Mouse (Mus musculus): ENCODE data around the gene Scg5.

Gene Scg5

GRCm38 (mm10) chr2:113828943-113829882 is at the start of gene Scg5:
TSS of gene Scg5 (minus strand) at chr2:113829121.
- peak; percentile 93 for DNase-seq

- DNase-seq = no peak
Measured at GRCm38 (mm10) chr2:113870115-113870514, 41.2 kb upstream of the Scg5 start.

GRCm38 (mm10) chr2:113868404-113868803 is 39.5 kb upstream of the Scg5 start:
- DNase-seq = no peak

GRCm38 (mm10) chr2:113866155-113866554 is 37.2 kb upstream of the Scg5 start:
- DNase-seq = peak; percentile 20

DNA sequence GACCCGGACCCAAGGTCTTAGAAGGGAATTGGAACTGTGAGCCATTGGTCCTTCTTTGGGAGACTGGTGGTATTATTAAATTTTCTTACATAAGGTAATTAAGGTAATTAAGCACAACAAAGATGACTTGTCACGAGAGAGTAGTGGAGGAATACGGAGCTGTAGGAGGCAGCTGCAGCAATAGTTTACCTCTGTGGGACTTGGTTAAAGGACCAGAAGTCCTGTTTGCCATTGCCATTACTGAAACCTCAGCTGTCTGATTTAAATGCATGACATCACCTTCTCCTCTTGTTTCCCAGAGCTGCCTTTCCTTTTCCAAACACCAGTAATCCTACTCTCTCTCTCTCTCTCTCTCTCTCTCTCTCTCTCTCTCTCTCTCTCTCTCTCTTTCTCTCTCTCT is 20.2 kb upstream of the Scg5 start:
- peak; percentile 37 for DNase-seq

GRCm38 (mm10) chr2:113848245-113849121 is 19.6 kb upstream of the Scg5 start, which contains the start of gene Arhgap11a:
TSS of gene Arhgap11a (minus strand) at chr2:113848661.
- peak; percentile 96 for DNase-seq

- no peak for DNase-seq
Measured at GRCm38 (mm10) chr2:113847678-113848244, 18.8 kb upstream of the Scg5 start.

DNA sequence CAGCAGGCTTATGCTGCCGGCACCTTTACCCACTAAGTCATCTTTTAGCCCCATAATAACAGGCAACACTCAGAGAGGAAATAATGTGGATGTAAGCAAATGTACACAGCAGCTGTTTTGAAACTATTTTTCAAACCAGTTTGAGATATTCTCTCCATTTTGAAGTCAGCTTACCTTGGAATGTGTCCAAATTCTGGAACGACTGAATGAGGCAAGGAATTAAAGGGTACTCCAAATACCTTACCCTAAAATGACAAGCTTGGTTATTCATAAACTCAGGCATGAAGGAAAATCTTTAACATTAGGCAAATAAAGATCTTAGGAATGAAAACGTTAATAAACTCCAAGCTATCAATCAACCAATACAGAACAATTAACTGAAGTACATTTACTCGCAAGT is 16.2 kb upstream of the Scg5 start:
- no peak for DNase-seq

DNA sequence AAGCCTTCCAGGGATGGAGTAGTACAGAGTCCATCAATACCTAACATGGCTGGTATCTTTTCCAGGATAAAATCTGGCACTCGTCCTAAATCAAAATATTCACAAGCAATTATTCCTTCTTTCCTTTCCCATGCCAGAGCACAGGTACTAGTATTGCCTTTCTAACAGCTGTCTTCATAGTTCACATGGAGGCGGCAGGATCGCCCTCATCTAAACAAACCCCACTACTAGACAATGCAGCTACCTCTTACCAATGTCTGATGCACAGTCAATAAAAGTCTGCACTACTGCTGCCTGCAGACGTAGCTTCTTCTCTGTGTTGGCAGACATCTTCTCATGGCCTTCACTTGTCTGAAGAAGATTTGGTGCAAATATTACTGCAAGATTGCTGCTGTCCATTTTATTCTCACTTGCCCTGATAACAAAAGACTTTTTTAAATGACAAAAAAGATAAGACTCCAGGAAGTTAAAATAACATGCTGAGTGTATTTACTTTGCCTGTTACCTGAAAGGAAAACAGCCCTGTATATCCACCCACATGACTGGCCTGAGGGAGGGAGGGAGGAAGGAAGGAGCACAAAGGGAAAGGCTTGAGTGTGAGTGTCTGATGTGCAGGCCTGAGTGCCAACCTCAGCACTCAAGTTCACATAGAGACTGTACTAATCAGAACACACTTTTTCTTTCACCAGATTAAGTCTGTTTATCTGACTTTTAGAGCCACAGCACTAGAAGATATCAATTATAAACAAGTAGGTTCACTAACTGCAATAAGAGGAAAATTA is 12.9 kb upstream of the Scg5 start:
- no peak for DNase-seq

- no peak for DNase-seq
Measured at GRCm38 (mm10) chr2:113839488-113839887, 10.6 kb upstream of the Scg5 start.

GRCm38 (mm10) chr2:113835219-113835618 is 6.3 kb upstream of the Scg5 start:
- no peak for DNase-seq

GRCm38 (mm10) chr2:113828086-113828942 is 607 bp downstream of the Scg5 start:
- DNase-seq = peak; percentile 17

GRCm38 (mm10) chr2:113823909-113824308 is 5.0 kb downstream of the Scg5 start:
- peak; percentile 74 for DNase-seq

DNA sequence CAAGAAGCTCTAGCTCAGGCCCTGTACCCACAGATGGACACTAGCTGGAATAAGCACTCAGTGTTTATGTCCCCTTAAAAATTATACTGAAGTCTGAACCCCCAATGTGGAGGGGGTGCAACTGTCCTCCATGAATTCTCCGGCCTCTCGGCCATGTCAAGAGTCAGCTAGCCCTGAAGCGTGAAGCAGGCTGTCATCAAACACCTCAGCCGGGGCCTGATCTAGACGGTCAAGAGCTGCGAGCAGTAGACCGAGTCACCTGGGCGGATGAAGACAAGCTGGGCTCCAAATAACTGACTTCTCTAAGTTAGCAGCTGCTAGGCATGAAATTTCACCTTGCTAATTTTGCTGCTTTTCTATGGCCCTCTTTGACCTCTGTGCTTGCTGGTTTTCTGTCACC is 6.6 kb downstream of the Scg5 start:
- DNase-seq = no peak

DNA sequence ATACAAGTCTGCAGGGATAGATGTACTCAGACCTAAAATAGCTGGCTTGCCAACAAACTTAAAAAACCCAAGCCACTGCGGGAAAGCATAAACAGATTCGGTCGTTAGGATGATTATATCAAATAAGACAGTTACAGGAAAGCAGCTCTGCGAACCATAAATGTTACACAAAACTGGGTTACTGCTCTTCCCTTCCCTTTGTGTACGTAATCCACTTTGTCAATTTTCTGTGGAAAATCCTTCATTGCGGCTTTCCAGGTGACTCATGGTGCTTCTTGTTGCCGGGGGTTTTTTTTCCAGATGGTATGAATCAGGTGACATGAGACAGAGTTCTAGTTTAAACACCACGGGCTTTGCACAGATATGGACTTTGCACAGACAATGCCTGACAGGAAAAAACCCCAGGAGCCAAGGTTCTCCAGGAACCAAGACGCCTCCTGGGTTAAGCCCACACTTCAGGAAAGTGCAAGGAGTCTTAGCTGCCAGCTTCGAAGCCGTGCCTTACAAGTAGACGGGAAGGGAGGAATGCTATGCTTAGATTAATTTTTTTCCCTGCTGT is 7.7 kb downstream of the Scg5 start:
- no peak for DNase-seq

DNA sequence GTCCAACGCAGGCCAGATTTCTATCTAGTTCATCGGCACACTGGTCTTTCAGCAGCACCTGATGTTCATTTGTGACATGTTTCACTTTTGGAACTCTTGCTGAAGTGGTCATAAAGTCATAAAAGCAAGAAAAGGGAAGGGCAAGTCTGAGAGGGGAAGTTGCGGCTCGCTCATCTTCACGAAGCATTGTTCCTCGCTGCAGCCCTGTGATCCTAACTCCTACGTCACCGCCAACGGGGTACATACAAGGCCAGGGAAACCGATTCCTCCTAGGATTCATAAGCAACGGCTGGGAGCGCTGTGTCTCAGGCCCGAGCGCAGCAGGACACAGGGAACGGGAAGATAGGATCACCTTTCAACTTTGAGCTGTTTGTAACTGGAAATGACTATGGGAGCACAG is 8.8 kb downstream of the Scg5 start:
- DNase-seq = no peak

DNA sequence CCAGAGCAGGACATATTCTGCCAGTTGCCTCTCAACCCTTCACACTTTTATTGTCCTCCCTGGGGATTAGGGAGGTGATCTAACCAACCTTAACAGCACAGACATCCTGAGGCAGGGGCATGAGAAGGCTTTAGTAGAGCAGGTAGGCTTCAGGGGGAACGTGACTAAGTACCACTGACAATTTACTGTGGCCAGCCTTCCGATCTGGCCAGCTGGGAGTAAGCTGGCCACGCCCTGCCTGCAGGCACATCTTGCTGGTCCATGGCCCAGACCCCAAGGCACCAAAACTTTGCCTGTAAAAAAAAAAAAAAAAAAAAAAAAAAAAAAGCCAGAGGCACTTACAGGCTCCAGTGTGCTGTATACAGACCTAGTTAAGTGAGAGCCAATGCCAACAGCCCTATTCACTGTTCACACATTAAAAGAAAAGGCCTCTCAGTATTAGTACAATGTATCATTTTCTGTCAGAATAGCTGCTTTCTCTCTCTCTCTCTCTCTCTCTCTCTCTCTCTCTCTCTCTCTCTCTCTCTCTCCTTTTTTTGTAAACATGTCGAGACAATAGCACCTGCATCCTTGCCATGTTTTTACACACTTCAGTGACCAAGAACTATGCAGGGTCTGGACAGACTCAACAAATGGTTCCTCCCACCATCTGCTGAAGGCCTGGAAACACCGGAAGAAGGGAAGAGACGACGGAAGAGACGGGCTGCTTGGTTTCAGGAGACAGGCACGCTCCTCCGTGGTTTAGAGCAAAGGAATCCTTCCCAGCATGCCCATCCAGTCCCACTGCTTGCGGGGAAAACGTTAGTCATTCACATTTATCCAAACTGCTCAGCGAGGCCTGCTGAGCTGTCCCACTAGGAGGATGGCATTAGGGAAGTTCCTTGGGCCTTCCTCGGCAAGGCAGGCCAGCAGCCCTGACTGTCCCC is 11.0 kb downstream of the Scg5 start:
- DNase-seq = no peak

- peak; percentile 78 for DNase-seq
Measured at GRCm38 (mm10) chr2:113807640-113808039, 21.3 kb downstream of the Scg5 start.

DNA sequence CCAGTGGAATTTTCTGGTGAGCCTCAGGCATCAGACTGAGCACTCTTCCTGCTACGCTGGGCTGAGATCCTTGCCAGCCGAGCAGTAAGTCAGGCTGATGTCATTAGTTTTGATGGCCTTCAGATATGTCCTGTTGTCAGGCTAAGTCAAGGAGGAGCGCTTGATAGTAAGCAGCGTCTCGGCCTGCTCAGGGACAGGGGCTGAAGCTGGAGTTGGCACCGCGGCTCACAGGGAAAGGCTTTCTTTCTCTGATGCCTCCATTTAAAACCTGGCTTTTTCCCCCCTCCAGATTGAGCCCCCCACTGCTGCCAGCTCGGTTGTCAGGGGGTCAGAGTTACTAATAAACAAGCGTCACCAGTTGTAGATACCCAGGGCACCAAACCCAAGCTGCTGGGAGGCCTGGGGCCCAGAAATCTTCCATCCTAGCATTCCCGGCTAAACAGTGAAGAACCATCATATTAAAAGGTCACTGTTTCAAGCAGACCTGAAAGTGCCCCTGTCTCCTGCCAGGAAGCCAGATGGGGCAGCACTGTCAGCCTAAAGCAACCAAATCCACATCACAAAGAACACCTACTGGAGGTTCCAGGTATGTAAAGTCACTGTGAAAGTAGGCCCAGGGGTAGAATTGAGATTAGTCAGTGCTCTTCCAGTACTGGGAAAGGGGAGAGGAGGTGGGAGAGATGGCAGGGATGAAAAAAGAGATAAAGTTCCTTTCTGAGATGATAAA is 21.9 kb downstream of the Scg5 start:
- no peak for DNase-seq
